Mouse (Mus musculus): ENCODE results near the gene Gabpb2.

The Gabpb2 gene

GRCm38 (mm10) chr3:95194721-95195135 lies 23.0 kb downstream of the Gabpb2 start:
- DNase-seq (ENCODE audit: low spot score), result no peak

DNA sequence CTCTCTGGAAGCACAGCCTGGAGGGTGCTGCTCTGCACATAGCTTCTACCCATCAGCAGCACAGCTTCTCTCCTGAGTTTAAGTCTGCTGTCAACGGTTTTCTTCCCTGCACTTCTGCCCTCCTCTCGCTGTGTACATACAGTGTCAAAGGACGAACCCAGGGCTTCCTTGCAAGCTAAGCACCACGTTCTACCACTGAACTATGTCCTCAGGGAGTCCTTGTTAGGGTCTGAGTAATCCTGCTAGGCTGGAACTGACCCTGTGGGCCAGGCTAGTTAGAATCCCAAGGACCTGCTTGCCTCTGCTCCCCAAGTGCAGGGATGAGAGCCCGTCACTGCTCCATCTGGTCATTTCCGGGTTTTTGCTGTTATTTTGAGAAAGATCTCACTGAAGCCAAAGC lies 30.8 kb downstream of the Gabpb2 start:
- no peak for DNase-seq (ENCODE audit: low spot score)

DNA sequence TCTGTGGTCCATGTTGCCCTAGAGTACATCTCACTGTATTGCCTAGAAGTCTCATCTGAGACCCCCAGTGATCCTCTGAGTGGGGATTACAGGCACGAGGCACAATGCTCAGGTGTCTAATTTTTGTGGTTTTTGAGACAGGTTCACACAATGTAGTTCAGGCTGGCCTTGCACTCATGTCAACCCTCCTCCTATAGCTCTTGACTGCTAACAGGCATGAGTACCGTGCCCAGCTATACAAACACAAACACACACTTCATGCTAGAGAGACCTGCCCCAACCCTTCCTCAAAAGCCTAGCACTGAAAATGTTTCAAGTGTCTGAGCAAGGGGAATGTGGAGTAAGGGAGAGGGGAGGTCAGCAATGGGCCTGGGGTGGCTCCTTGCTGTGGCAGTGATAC lies 31.6 kb downstream of the Gabpb2 start:
- no peak for DNase-seq (ENCODE audit: low spot score)

GRCm38 (mm10) chr3:95184796-95185577 lies 32.7 kb downstream of the Gabpb2 start:
- no peak for DNase-seq (ENCODE audit: low spot score)

DNA sequence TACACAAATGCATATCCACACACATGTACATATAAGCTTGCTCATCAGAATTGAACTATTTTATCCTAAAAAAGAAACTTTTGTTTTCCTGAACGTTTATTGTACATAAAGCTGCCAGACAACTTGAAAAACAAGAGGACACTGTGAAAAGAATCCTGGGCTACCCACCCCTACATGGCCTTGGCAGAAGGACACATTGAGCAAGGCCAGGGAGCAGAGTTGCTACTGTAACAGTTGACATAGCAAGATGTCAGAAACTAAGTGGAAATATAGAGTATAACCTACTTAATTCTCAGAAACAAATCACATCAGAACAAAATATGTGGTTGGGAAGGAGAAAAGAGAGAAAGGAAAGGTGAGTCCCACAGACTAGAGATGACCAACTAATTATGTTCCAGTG lies 35.9 kb downstream of the Gabpb2 start:
- DNase-seq (ENCODE audit: low spot score), result no peak

DNA sequence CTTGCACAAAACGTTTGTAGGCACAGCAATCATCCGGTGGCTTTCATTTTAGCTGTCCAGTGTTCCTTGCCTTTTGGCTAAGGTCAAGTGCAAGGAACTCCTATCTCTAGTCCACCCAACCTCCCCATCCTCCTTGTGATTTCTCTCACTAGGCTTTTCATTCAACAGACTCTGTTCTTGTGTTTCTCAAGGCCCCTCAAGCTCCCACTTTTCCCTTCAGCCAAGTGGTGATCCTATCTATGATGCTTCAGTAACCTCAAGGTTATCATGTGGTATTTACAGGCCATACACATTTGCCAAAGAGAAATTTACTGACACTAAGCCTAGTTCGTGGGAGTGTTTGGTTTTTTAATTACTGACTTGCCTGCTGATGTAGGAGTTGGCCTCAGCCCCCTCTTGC lies 37.8 kb downstream of the Gabpb2 start:
- no peak for DNase-seq (ENCODE audit: low spot score)

DNA sequence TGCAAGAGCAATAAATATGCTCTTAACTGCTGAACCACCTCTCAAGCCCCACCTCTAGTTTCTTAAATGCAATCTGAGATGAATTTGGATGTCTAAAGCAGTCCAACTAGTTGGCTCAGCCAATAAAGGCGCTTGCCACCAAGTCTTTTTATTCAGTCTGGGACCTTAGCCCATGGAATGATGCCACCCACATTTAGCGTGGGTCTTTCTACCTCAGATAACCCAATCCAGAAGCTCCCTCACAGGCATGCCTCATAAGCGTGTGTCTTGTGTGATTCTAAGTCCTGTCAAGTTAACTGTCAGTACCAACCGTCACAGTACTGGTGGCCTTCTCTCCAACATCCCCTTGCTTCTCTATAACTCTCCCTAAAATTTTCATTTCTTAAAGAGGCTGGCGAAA lies 38.8 kb downstream of the Gabpb2 start:
- no peak for DNase-seq (ENCODE audit: low spot score)

DNA sequence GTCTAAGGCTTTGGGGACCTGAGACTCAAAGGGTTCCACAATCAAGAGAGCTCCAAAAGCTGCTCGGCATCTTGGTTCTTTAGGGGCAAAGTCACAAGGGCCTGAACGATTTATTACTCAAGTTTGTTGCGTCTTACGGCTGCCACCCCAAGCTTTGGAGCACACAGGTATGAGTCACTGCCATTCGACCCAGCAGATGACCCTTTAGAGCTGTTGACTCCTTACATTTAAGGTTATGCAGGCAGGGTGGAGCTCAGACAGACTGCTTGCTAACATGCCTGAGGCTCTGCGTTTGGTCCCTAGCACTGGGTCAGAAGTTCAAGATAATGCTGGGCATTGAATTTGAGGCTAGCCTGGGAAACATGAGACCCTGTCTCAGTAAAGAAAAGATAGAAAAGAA lies 40.1 kb downstream of the Gabpb2 start:
- no peak for DNase-seq (ENCODE audit: low spot score)

DNA sequence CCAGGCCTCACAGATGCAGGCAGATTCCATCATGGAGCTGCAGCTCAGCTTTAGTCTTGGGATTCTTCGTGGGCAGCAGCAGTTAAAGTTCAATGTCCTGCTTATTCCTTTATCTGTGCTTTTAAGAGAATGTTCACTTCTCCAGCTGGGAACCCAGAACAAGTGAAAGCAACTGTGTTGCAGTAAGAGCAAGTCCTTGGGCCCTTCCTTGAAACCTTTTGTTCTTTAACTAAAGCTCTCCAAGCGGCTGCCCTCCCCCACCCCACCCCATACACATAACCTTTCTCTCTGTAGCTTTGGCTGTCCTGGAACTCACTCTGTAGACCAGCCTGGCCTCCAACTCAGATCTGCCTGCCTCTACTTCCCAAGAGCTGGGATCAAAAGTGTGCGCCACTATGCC lies 41.2 kb downstream of the Gabpb2 start:
- DNase-seq (ENCODE audit: low spot score), result no peak

- peak; percentile 89 for DNase-seq (ENCODE audit: low spot score)
Observed at GRCm38 (mm10) chr3:95174011-95174592, 43.6 kb downstream of the Gabpb2 start.

DNA sequence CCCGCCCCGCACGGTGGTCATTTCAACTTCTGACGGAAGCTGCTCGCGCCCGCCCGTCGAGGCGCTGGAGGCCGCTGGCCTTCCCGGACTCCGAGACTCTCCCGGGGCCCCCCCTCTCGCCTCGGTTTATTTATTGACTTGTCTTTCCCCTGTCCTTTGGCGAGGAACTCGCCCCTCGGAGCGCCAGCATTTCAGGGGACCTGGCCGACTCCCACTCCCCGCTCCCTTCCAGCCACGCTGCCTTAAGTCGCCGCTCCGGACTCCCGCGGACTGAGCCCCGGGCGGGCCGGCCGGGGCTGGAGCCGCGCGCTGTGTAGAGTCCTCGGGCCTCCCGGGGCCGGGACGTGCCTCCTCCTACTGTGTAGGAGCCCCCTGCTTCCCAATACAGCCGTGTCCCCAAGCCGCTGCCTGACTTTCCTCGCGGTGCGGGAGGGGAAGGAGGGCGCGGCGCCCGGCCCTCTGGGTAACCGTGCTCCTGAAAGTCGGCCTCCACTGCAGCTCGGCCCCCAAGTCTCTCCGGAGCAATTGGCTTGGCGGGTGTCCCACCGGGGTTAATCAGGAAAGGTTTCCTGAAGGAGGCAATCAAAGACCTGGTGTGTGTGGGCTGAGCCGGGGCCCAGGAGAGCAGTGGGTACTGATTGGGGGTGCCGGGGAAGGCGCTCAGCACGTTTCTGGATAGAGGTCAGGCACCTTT lies 44.3 kb downstream of the Gabpb2 start:
- DNase-seq (ENCODE audit: low spot score), result peak; percentile 18

GRCm38 (mm10) chr3:95172526-95173255 lies 45.0 kb downstream of the Gabpb2 start:
- DNase-seq (ENCODE audit: low spot score), result peak; percentile 10

DNA sequence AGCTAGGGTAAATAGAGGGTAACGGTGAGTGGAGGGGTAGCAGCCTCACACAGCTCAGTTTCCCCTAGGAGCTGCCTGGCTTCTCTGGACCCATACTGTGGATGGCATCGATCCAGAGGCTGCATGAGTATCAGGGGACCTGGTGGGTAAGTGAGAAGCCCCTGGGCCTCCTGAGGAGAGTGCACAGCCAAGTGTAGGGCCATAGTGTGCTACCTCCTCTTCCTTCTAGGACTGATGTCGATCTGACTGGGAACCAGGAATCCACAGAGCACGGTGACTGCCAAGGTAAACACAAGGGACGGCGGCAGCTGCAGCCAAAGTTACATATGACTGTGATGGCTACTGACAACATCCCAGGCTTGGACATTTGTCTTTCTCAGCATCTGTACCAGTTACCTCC lies 46.6 kb downstream of the Gabpb2 start:
- no peak for DNase-seq (ENCODE audit: low spot score)

GRCm38 (mm10) chr3:95169996-95170395 lies 47.7 kb downstream of the Gabpb2 start:
- DNase-seq (ENCODE audit: low spot score), result no peak

DNA sequence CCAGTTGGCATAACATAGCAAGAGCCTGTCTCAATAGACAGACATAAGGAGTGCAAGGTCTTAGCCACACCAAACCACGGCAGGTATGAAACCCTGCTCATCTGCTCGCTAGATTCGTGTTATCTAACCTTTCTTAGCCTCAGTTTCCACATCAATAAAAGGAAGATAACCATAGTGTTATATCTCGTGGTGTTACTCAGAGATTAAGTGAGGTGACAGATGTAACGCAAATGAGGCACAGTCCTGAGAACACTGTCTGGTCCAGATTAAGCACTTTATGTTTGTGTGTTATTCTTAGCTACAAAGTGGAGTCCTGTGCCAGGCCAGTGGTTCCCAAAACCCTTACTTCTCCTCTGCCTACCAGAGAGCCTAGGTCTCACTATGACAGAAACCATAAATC lies 52.9 kb downstream of the Gabpb2 start:
- DNase-seq (ENCODE audit: low spot score), result no peak

GRCm38 (mm10) chr3:95164256-95164550 lies 53.5 kb downstream of the Gabpb2 start:
- DNase-seq (ENCODE audit: low spot score), result no peak

DNA sequence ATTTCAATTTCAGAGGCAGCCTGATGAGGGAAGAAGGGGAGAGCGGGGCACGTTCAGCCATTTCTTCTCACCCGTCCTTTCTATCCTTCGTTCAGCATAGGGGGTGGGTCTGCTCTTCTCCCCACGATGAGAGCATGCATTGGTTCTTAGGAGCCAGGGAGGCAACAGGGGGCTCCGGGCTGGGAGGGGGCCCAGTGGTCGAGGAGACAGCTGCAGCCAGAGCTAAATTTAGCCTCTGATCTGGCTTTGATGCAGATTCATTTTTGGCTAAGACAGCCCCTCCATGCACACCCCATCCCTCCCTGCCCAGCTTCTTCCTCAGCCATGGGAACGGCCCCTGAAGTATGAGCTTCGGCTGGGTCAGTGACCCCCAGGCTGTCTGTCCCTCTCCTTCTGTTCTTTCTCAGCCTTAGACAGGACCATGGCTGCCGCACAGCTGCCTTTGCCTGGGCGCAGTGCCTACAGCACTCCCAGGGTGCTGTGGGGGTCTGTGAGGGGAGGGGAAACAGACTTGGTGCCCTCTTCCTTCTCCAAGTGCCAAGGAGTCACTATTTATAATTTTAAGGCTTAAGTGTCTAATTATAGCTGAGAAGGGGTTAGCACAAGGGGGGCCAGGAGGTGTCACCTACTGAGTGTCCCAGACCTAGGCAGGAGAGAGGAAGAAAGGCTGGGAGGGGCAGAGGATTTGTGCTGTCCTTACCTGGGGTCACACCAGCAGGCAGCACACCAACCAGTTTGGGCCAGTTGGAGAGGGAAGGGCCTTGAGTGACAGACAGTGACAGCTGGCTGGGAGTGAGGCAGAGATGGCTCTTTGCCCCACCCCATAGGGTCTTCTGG lies 54.1 kb downstream of the Gabpb2 start:
- no peak for DNase-seq (ENCODE audit: low spot score)

DNA sequence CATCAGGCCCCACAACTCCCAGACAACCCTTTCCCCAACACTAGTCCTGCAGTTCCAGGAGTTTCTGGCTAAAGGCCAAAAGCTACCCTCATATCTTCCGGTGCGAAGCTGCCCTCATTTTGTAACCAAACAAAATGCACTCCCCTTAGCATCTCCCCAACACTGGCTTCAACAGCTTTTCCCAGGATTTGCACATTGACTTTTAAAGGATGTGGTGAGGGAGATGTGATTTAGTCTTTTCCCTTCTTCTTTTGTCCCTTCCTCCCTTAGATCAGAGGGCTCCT lies 55.4 kb downstream of the Gabpb2 start:
- DNase-seq (ENCODE audit: low spot score), result no peak

GRCm38 (mm10) chr3:95161618-95162344 lies 55.9 kb downstream of the Gabpb2 start:
- DNase-seq (ENCODE audit: low spot score), result no peak

- DNase-seq (ENCODE audit: low spot score), result peak; percentile 45
Observed at GRCm38 (mm10) chr3:95161041-95161551, 56.6 kb downstream of the Gabpb2 start.
